Mouse (Mus musculus): ENCODE data around the gene Zfp512.

DNA sequence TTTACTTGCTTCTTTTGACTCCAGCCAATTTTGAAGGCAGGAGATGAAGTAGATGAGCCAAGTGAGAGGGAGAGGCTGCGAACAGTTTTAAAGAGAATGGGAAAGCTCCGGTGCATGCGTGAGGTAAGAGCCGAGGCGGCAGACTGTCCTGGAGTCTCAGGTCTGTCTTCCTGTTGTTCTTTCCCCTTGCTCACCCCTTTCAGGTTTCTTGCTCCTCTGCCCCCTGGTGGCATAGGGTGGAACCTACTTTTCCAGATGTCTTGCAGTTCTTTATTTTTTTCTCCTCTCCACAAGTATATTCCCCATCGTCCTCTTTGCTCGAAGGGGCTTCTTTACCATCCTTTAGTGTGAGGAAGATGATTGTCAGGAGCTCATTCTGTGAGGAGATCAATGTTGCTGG is 18.1 kb downstream of the Zfp512 start:
- no peak for TF ChIP-seq FLI1 (IDR thresholded peaks at IDR 0.05; ENCODE audit: low read length)
- no peak for TF ChIP-seq GATA1 (IDR thresholded peaks at IDR 0.05; ENCODE audit: borderline replicate concordance, low read length)
